Mouse (Mus musculus): Measurements from ENCODE around the gene Adcyap1r1.

Gene Adcyap1r1

GRCm38 (mm10) chr6:55501061-55501460 lies 49.3 kb downstream of the Adcyap1r1 start:
- no peak for DNase-seq (ENCODE audit: low read depth, low spot score)

- no peak for DNase-seq (ENCODE audit: low read depth, low spot score)
Observed at GRCm38 (mm10) chr6:55502309-55502708, 50.5 kb downstream of the Adcyap1r1 start.

GRCm38 (mm10) chr6:55504797-55505488 lies 53.2 kb downstream of the Adcyap1r1 start:
- DNase-seq (ENCODE audit: low read depth, low spot score): no peak

- no peak for DNase-seq (ENCODE audit: low read depth, low spot score)
Observed at GRCm38 (mm10) chr6:55506519-55506918, 54.7 kb downstream of the Adcyap1r1 start.

GRCm38 (mm10) chr6:55509130-55509870 lies 57.5 kb downstream of the Adcyap1r1 start:
- DNase-seq (ENCODE audit: low read depth, low spot score): no peak

- peak; percentile 66 for DNase-seq (ENCODE audit: low read depth, low spot score)
Observed at GRCm38 (mm10) chr6:55511212-55512065, 59.7 kb downstream of the Adcyap1r1 start.

GRCm38 (mm10) chr6:55512066-55512703 lies 60.4 kb downstream of the Adcyap1r1 start:
- DNase-seq (ENCODE audit: low read depth, low spot score): no peak

- no peak for DNase-seq (ENCODE audit: low read depth, low spot score)
Observed at GRCm38 (mm10) chr6:55513477-55513876, 61.7 kb downstream of the Adcyap1r1 start.

GRCm38 (mm10) chr6:55519605-55520201 lies 67.9 kb downstream of the Adcyap1r1 start:
- DNase-seq (ENCODE audit: low read depth, low spot score): peak; percentile 74

- DNase-seq (ENCODE audit: low read depth, low spot score): peak; percentile 65
Observed at GRCm38 (mm10) chr6:55520237-55521095, 68.7 kb downstream of the Adcyap1r1 start.

GRCm38 (mm10) chr6:55536469-55536868 lies 84.7 kb downstream of the Adcyap1r1 start:
- no peak for DNase-seq (ENCODE audit: low read depth, low spot score)

- no peak for DNase-seq (ENCODE audit: low read depth, low spot score)
Observed at GRCm38 (mm10) chr6:55539196-55539595, 87.4 kb downstream of the Adcyap1r1 start.

- no peak for DNase-seq (ENCODE audit: low read depth, low spot score)
Observed at GRCm38 (mm10) chr6:55542359-55542758, 90.6 kb downstream of the Adcyap1r1 start.

GRCm38 (mm10) chr6:55543345-55543744 lies 91.6 kb downstream of the Adcyap1r1 start:
- DNase-seq (ENCODE audit: low read depth, low spot score): no peak

- DNase-seq (ENCODE audit: low read depth, low spot score): no peak
Observed at GRCm38 (mm10) chr6:55549211-55549610, 97.4 kb downstream of the Adcyap1r1 start.

- no peak for DNase-seq (ENCODE audit: low read depth, low spot score)
Observed at GRCm38 (mm10) chr6:55550926-55551325, 99.1 kb downstream of the Adcyap1r1 start.
